Mouse (Mus musculus): ENCODE results near the gene Galnt9.

DNA sequence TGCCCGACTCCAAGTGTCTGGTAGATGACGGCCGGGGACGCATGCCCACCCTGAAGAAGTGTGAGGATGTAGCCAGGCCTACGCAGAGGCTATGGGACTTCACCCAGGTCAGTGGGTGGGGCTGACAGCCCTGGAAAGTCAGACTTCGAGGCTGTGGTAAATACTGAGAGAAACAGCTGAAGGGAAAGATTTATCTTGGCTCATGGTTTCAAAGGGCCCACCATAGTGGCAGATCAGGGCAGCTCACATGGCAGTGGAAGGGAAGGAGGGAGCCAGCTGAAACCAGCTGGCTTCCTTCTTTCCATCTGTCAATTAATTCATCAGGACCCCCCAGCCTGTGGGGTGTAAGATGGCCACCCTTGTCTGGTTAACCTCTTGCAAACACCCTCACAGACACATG lies 75.1 kb downstream of the Galnt9 start:
- no peak for TF ChIP-seq CTCF (IDR thresholded peaks at IDR 0.05; ENCODE audit: low read depth, low read length)
- TF ChIP-seq POLR2A (IDR thresholded peaks at IDR 0.05; ENCODE audit: borderline replicate concordance, low read depth, low read length) = no peak
